ENCODE assay signal across 16 mouse cellular contexts in the genomic region with DNA sequence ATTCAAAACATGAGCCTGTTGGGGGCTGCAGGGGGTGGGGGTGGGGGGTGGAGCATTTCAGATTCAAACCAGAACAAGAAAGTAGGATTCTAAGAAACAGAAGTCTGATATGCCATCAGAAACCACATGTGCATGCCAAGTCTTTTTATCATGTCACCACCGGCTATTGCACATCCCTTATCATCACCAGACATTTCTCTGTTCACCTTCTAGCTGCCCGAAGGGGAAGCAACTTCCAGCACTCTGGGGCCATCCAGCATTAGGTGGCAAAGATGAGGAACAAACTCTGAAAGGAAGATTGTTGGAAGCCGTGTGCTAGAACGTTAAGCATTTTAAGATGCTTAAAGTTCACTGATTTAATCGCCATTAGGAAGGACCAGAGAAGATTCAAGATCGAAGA. TPM values are rescaled to one million over a fixed set of nuclear protein-coding genes. Genes with fewer than 3 reads are reported as not detected.
DNase-seq lines count a peak whose midpoint lies in the region; ATAC-seq and TF ChIP-seq lines count a peak whose summit lies in the region.
"Had no signal": no experiment of that assay in that cellular context is flagged by ENCODE, and none has a peak within 500 bp of the region (broad histone marks: within the 10 kb centered on the region; RNA-seq: fewer than 3 reads in every experiment).

No protein-coding gene starts in this region.

- no peaks in the 10 kb centered on the region for H3K9me3 ChIP-seq in liver, embryonic 11.5 days (ENCODE audit: control insufficient read depth, low read length)
- H3K9me3 ChIP-seq: limb, embryonic 10.5 days; lung, embryonic 15.5 days; midbrain, embryonic 13.5 days; neural tube, embryonic 12.5 days had no signal

- ATAC-seq in liver, embryonic 11.5 days (replicated peaks; ENCODE audit: low FRiP score): peak; percentile 88
- peak; percentile 63 for ATAC-seq in megakaryocyte-erythroid progenitor cell, adult 5-6 weeks (replicated peaks; ENCODE audit: low FRiP score, low TSS enrichment, poor library complexity, severe bottlenecking)
- ATAC-seq: midbrain, embryonic 13.5 days had no signal

- H3K4me1 ChIP-seq in liver, embryonic 11.5 days (replicated peaks; ENCODE audit: control insufficient read depth, insufficient read depth, low read length): peaks cover 15% of the 10 kb centered on the region
- H3K4me1 ChIP-seq: limb, embryonic 10.5 days; lung, embryonic 15.5 days; neural tube, embryonic 12.5 days had no signal

- H3K9ac ChIP-seq in liver, embryonic 11.5 days (ENCODE audit: low read depth, low read length): peak overlapping the region; percentile 46; the same call in 1 of the 2 replicates
- H3K9ac ChIP-seq: lung, embryonic 15.5 days; midbrain, embryonic 13.5 days; neural tube, embryonic 12.5 days had no signal

- no peak overlapping the region for H3K4me3 ChIP-seq in layer of hippocampus, adult 2 months
- peak overlapping the region; percentile 31 for H3K4me3 ChIP-seq in liver, embryonic 11.5 days (ENCODE audit: low read depth, low read length)
- H3K4me3 ChIP-seq: limb, embryonic 10.5 days; lung, embryonic 15.5 days; midbrain, embryonic 13.5 days; neural tube, embryonic 12.5 days had no signal

- H3K4me2 ChIP-seq in liver, embryonic 11.5 days: peak overlapping the region; percentile 67
- H3K4me2 ChIP-seq: lung, embryonic 15.5 days; midbrain, embryonic 13.5 days; neural tube, embryonic 12.5 days had no signal

- no peaks in the 10 kb centered on the region for H3K27me3 ChIP-seq in liver, embryonic 11.5 days (replicated peaks; ENCODE audit: control insufficient read depth, insufficient read depth, low read length)
- H3K27me3 ChIP-seq: lung, embryonic 15.5 days; midbrain, embryonic 13.5 days; neural tube, embryonic 12.5 days had no signal

- no peak for TF ChIP-seq CTCF in layer of hippocampus, adult 2 months (conservative IDR thresholded peaks at IDR 0.05)

- DNase-seq in layer of hippocampus, adult 2 months (ENCODE audit: low spot score in 2 of 2): no peak
- no peak for DNase-seq in layer of hippocampus, adult 9-10 months (ENCODE audit: low spot score)
- DNase-seq in c-Kit-positive CD71-positive TER-119-positive erythroid progenitor cells, embryonic 14.5 days (ENCODE audit: low spot score): peak; percentile 76
- DNase-seq in liver, embryonic 11.5 days (ENCODE audit: low spot score): no peak
- no peak for DNase-seq in right cerebral cortex, postnatal 36 days (ENCODE audit: low spot score in 2 of 2)
- DNase-seq in left cerebral cortex, adult 11 months (ENCODE audit: low spot score): no peak
- no peak for DNase-seq in testis, postnatal 14 days (ENCODE audit: low spot score)
- DNase-seq: adrenal gland, postnatal 25 days; cerebellum, adult 18-20 months; heart, adult 18-20 months had no signal

- WGBS in liver, embryonic 11.5 days: 26% methylated on average over 6 of the region's 6 CpGs

- peak overlapping the region; percentile 70 for H3K27ac ChIP-seq in layer of hippocampus, adult 2 months
- H3K27ac ChIP-seq in liver, embryonic 11.5 days (ENCODE audit: low read depth, low read length): peak overlapping the region; percentile 91
- H3K27ac ChIP-seq: hindbrain, postnatal 0 days; limb, embryonic 10.5 days; lung, embryonic 15.5 days; midbrain, embryonic 13.5 days; neural tube, embryonic 12.5 days had no signal

- H3K36me3 ChIP-seq in liver, embryonic 11.5 days (ENCODE audit: control insufficient read depth, insufficient read depth, low read length): no peaks in the 10 kb centered on the region
- H3K36me3 ChIP-seq: limb, embryonic 10.5 days; lung, embryonic 15.5 days; midbrain, embryonic 13.5 days; neural tube, embryonic 12.5 days had no signal

RNA-seq across cellular contexts. Expression of gene Gfod1, which starts 43.2 kb away (rescaled TPM):
- total RNA-seq in layer of hippocampus, adult 2 months (2021): 10 to 100 TPM; 94.6 to 99.3 TPM
- 0.37 and 0.42 TPM in 2 replicates for polyA plus RNA-seq in liver, embryonic 11.5 days (2014; fragmentation: Nextera tagmentation; extraction: Ambion mirVana)
- 1.2 and 1.6 TPM in 2 replicates for total RNA-seq in megakaryocyte-erythroid progenitor cell, adult 5-6 weeks (2014; fragmentation: Nextera tagmentation)
- total RNA-seq in megakaryocyte-erythroid progenitor cell, adult 5-6 weeks (2017): 0.42 and 2.9 TPM in 2 replicates

Comparison
In these comparisons a context has a peak if more than half of its experiments do, and no peak if none do; other contexts are left out.
1. RNA of gene Gfod1, which starts 43.2 kb away (total RNA-seq): 94.6 to 99.3 TPM in layer of hippocampus, adult 2 months; 0.42 to 2.9 TPM in megakaryocyte-erythroid progenitor cell, adult 5-6 weeks; every median in the first group is over 10 times any median in the second.